Mouse (Mus musculus): ENCODE measurements around the gene Zcchc3.

- no peak for TF ChIP-seq CTCF (IDR thresholded peaks at IDR 0.05; ENCODE audit: borderline replicate concordance, insufficient read depth, low read depth, low read length)
- TF ChIP-seq POLR2A (IDR thresholded peaks at IDR 0.05; ENCODE audit: borderline replicate concordance, insufficient read depth, low read length): no peak
These were observed 25.0 kb upstream of the Zcchc3 start for GRCm38 (mm10) chr2:152439833-152440232.
